Mouse (Mus musculus): ENCODE data around the gene Emilin3.

Emilin3 gene

GRCm38 (mm10) chr2:160917313-160917712 lies 5.2 kb upstream of the Emilin3 start:
- in situ Hi-C loops (cut with MboI, MseI): no loop called here

- in situ Hi-C loops (cut with MboI, MseI): no loop called here
Observed at GRCm38 (mm10) chr2:160916714-160917113, 4.6 kb upstream of the Emilin3 start.

GRCm38 (mm10) chr2:160915821-160916610 lies 3.9 kb upstream of the Emilin3 start:
- in situ Hi-C loops (cut with MboI, MseI): no loop called here

- in situ Hi-C loops (cut with MboI, MseI): no loop called here
Observed at GRCm38 (mm10) chr2:160914656-160915055, 2.5 kb upstream of the Emilin3 start.

GRCm38 (mm10) chr2:160911558-160912201 lies 448 bp downstream of the Emilin3 start:
- in situ Hi-C loops (cut with MboI, MseI): no loop called here

- in situ Hi-C loops (cut with MboI, MseI): no loop called here
Observed at GRCm38 (mm10) chr2:160910633-160911032, 1.5 kb downstream of the Emilin3 start.

- in situ Hi-C loops (cut with MboI, MseI): no loop called here
Observed at GRCm38 (mm10) chr2:160908607-160909006, 3.5 kb downstream of the Emilin3 start.

- in situ Hi-C loops (cut with MboI, MseI): no loop called here
Observed at GRCm38 (mm10) chr2:160906101-160906500, 6.0 kb downstream of the Emilin3 start.

GRCm38 (mm10) chr2:160905301-160905700 lies 6.8 kb downstream of the Emilin3 start:
- in situ Hi-C loops (cut with MboI, MseI): no loop called here

- in situ Hi-C loops (cut with MboI, MseI): no loop called here
Observed at GRCm38 (mm10) chr2:160901656-160902412, 10.3 kb downstream of the Emilin3 start.

GRCm38 (mm10) chr2:160891697-160892096 lies 20.4 kb downstream of the Emilin3 start:
- in situ Hi-C loops (cut with MboI, MseI): no loop called here

- in situ Hi-C loops (cut with MboI, MseI): no loop called here
Observed at GRCm38 (mm10) chr2:160891045-160891444, 21.1 kb downstream of the Emilin3 start.

- in situ Hi-C loops (cut with MboI, MseI): no loop called here
Observed at GRCm38 (mm10) chr2:160887859-160888258, 24.3 kb downstream of the Emilin3 start.

- in situ Hi-C loops (cut with MboI, MseI): no loop called here
Observed at GRCm38 (mm10) chr2:160887284-160887683, 24.8 kb downstream of the Emilin3 start.

- in situ Hi-C loops (cut with MboI, MseI): no loop called here
Observed at GRCm38 (mm10) chr2:160886221-160886620, 25.9 kb downstream of the Emilin3 start.

- in situ Hi-C loops (cut with MboI, MseI): loop anchor here (5.0 kb wide), 2 partner anchors 138 to 283 kb away; no protein-coding TSS in a partner anchor
Observed at GRCm38 (mm10) chr2:160884830-160885229, 27.3 kb downstream of the Emilin3 start.

- in situ Hi-C loops (cut with MboI, MseI): loop anchor here (5.0 kb wide), 2 partner anchors 137 to 282 kb away; no protein-coding TSS in a partner anchor
Observed at GRCm38 (mm10) chr2:160883912-160884311, 28.2 kb downstream of the Emilin3 start.

- in situ Hi-C loops (cut with MboI, MseI): loop anchor here (5.0 kb wide), 2 partner anchors 135 to 280 kb away; no protein-coding TSS in a partner anchor
Observed at GRCm38 (mm10) chr2:160882436-160882835, 29.7 kb downstream of the Emilin3 start.

GRCm38 (mm10) chr2:160881462-160882101 lies 30.5 kb downstream of the Emilin3 start:
- in situ Hi-C loops (cut with MboI, MseI): loop anchor here (5.0 kb wide), 2 partner anchors 134 to 279 kb away; no protein-coding TSS in a partner anchor

- in situ Hi-C loops (cut with MboI, MseI): loop anchor here (5.0 kb wide), 2 partner anchors 133 to 278 kb away; no protein-coding TSS in a partner anchor
Observed at GRCm38 (mm10) chr2:160880453-160881195, 31.5 kb downstream of the Emilin3 start, which contains the start of gene Lpin3. Gene Lpin3, plus strand, starts transcription at chr2:160880670.

- in situ Hi-C loops (cut with MboI, MseI): no loop called here
Observed at GRCm38 (mm10) chr2:160876115-160876514, 36.0 kb downstream of the Emilin3 start.

Data from T-helper 2 cell (primary cell).